Mouse (Mus musculus) spleen, adult 2 months (tissue): ENCODE measurements around the gene Arl8a.

ENCODE experiments used
- CTCF ChIP-seq: fragments of 200-500 bp; IDR thresholded peaks from 2 replicates; pipeline ENCODE4 v1.5.1; 2011; ENCODE audit warnings: mild to moderate bottlenecking, inconsistent platforms; ENCODE audit not compliant: insufficient read depth, insufficient read length, insufficient replicate concordance; ENCODE audit errors: extremely low read depth
- POLR2A ChIP-seq: fragments of 200-500 bp; IDR thresholded peaks from 2 replicates; pipeline ENCODE4 v1.6.1; 2011; ENCODE audit warnings: low read depth, low read length, inconsistent platforms

- TF ChIP-seq CTCF (no peak), POLR2A (no peak; the same call in 1 of the 2 replicates)
These were observed 500 bp downstream of the Arl8a start for GRCm38 (mm10) chr1:135146946-135147701.
